Mouse (Mus musculus): ENCODE data around the gene Esrrg.

Esrrg gene

DNA sequence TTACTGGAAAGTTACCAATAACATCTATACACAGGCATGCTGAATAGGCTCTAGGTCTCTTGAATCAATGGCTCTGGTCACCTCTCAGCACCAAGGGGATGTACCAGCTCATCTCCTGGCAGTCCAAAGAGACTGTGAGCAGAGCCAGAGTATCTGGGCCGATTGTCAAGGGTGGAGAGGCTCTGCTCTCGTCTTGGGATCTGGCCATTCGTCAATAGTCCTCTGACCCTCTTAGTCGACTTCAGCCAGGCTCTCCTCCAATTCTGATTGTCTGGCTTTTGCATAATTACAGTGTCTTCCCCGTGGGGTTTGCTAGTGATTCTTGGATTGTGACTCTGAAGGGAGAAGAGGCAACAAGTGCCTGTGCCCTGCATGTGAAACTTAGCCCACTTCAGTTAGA lies 41.3 kb downstream of the Esrrg start:
- peak; percentile 42 for DNase-seq (ENCODE audit: low read depth, low spot score)

DNA sequence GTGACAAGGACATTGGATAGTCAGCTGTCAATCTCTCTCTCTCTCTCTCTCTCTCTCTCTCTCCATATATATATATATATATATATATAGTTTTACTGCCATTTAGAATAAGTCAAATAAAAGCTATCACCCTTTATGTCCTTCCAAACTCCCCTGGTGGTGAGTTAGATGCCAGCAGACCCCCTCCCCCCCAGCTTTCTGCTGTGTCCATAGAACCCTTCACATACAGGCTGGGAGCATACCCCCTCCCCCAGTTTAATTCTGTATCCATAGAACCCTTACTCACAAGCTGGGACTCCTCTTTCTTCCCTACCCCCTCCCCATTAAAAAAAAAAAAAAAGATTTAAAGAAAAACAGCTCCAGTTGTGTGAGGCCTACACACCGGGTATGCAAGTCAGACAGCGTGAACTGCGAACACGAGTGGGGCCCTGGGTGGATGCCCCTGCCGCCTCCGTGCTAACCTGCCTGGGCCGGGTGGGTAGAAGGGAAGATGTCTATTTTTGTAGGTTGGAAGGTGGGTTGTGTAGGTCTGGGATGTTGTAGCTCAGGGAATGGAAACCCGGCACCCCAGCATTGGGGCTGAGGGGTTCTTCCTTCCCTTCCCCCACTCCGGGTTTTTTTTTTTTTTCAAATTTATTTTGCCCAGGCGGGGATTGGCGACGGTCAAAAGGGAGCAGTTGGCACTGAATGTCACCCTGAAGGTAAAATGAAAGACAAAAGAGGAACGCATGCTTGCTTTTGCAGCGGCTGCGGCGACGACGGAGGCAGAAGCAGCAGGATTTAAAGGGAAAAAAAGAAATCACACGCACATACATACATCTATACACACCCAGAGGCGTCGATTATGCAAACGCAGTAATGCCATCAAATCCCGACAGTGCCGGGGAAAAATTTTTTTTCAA lies 42.4 kb downstream of the Esrrg start:
- no peak for DNase-seq (ENCODE audit: low read depth, low spot score)

DNA sequence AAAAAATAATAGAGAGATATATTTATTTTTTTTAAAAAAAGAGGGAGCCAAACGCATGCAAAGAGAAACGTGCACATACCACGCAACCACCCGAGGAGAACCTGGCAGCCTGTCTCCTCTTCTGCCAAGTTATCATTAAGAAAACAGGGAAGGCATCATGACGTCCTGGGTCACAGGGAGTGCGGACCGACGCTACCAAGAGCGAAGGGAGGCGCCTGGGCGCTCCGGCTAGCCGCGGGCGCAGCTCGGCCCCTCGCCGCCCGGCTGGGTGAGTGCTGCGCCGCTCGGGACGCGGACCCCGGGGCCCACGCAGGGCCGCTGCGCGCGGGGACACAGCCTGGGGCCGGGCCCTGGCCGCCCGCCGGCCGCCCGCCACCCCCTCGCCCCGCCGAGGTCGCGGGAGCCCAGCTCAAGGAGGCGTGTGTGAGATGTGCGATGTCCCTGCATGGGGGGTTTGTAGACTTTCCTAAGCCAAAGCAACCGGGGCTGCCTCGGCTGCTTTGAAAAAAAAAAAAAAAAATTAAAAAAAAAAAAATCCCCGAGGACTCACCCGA lies 43.2 kb downstream of the Esrrg start:
- no peak for DNase-seq (ENCODE audit: low read depth, low spot score)

DNA sequence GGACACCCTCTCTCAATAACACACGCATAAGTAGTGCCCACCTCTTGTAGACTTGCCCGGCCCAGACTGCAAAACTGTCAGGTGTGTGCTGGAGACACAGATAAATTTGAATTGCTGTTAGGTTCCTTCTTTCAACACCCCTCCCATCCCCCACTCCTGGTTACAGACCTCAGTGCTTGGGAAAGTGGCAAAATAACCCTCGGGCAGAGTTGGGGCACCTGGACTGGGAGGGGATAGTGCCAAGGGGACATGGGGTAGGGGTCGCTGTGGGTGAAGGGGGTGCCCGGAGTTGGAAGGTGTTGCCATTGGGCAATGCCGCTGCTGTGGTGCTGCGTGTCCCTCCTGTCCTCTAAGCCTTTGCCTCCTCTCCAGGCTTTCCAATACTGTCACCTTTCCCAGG lies 43.9 kb downstream of the Esrrg start:
- no peak for DNase-seq (ENCODE audit: low read depth, low spot score)

DNA sequence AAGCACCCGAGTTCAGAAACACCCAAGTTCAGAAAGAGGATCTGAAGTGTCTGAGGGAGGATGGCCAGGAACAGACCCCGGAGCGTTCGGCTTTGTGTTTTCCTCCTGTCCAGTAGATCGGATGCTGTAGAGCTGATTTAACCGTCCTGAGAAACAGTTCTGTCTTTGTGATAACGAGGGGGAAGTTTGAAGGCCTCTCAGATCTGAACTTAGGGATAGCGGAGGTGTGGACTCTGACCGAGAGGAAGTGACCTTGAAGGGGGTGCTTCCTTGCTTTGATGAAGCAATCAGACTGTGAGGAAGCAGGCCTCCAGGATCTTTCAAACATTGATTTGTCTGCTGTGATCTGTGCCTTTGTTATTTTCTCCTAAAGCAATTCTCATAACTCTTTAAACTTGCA lies 44.8 kb downstream of the Esrrg start:
- no peak for DNase-seq (ENCODE audit: low read depth, low spot score)

DNA sequence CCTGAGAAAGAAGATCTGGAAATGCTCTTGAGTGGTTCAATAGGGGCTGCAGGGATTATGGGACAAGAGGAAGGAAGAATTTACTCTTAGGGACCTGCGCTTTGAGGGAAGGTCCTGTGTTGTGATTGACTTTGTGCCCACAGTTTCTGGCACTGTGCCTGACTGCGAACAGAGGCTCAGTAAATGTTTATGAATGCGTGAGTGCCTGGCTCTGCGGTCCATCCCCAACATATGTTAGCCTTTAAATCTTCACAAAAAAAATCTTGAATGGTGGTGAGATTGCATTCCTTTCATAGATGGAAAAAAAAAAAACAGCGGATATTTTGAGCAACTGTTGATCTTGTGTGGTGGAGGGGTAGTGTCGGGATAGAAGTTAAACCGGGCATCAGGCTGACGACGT lies 52.4 kb downstream of the Esrrg start:
- no peak for DNase-seq (ENCODE audit: low read depth, low spot score)

DNA sequence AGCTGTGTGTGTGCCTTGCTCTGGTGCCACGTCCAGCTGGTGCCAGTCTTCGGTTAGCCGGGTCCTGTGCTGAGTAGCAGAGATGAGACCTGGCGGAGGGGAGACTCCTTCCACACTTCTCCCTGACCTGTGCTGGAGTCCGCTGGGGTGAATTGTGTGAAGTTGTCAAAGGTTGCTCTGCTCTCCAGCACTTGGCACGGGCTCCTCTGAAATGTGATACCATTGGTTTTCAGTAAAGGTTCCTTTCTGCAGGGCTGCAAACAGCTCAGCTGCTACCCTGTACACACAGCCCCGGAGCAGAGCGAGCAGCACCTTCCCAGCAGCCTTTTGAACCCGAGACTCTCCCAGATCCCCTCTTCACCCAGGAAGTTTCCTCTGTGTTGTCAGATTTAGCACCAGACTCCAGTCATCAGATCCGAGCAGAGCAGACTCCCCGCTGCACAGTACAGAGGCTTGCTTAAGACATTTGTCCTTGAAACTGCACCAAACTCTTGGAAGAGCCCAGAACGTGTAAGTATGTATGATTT lies 53.6 kb downstream of the Esrrg start:
- DNase-seq (ENCODE audit: low read depth, low spot score) = no peak

DNA sequence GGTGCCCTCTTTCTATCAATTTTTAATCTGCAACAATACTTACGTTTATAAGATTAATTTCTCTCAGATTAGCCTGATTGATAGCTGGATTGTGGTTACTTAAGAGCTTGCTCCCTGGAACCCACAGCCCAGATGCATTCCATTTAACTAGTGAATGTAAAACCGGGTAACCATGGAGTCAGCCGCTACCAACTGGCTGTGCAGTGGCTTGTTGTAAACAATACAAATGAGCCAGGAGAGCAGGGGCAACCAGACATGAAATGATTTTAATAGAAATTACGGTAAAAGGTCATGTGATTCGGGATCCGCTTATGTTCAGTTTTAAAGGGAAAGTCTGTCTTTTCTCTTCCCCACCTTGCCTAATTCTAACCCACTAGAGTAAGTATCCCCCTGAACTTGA lies 54.8 kb downstream of the Esrrg start:
- no peak for DNase-seq (ENCODE audit: low read depth, low spot score)

DNA sequence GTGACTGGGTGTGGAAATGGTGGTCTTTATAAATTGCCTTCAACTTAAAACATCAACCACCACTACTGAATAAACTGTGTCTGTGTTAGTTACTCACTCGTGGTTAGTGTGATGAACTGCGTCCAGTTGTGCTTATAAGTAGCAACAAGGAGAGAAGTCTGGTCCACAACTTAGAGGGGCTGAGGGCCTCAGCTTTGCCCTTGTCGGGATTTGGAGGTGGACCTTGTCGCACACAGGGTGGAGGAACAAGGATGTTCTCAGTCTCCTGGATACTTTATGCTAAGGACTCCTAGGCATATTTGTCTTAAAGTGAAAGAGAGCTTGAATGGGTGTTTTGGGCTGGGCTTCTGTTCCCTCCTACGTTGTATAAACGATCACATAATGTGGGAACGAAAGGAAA lies 55.7 kb downstream of the Esrrg start:
- no peak for DNase-seq (ENCODE audit: low read depth, low spot score)

DNA sequence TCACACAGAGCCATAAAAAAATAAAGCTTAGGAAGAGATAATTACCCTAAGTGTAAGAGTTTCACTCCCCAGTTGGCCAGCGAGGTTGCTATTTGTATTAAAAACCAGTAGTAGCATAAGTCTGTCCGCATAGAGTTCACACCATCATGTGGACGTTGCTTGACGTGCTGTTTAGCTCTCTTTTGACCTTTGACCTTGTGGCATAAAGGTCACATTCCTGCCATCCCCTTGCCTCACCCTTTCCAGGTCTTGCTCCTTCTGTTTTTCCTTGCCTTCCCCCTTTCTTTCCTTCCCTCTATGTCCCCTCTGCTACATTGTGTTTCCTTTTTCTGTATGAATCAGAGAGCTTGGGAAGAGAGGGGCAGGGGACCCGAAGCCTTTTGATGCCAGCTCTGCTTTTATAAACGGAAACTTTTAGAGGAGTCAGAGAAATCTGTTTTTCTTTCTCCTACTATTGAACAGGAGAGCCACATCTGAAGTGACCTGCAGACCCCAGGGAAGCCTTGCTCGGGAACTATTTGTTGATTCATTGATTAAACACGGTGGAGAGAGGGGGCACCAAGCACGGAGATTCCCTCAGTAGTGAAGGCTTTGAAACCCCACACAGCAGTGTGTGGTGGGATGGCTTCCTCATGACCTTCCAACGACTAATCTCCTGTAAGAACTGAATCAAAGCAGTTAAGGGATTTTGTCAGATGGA lies 57.5 kb downstream of the Esrrg start:
- no peak for DNase-seq (ENCODE audit: low read depth, low spot score)

DNA sequence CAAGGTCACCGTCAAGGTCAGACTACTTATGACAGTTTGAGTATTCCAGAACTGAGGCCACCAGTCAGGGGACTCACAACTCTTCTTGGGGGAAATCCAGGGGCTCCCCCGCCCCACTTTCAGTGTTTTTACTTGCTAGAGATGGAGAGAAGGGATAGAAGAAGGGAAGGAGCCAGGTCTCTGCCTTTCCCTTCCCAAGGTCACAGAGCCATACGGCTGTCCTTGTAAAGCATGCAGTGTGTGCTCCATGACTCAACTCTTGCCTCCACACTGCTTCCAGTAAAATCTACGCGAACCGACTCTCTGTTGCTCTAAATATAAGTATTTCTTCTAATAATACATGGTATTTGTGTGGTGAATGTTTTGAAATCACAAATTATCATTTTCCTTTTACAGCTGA lies 61.2 kb downstream of the Esrrg start:
- no peak for DNase-seq (ENCODE audit: low read depth, low spot score)

DNA sequence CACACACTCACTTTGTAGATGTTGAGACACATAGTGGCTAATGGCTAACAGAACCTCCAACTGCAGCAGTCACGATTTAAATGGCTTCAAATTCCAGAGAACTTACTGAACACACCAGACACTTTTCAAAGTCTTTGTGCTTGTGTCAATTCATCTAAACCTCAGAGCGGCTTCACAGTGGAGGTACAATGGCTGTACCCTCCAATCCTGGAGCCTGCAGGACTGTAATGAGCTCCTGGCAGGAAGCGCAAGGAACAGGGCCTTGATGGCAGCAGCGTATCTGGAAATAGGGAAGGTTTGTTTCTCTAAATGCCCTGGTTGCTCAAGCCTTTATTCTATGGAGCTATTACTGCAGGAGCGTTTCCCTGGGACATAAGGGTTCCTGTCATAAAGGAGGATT lies 63.9 kb downstream of the Esrrg start:
- DNase-seq (ENCODE audit: low read depth, low spot score) = no peak

DNA sequence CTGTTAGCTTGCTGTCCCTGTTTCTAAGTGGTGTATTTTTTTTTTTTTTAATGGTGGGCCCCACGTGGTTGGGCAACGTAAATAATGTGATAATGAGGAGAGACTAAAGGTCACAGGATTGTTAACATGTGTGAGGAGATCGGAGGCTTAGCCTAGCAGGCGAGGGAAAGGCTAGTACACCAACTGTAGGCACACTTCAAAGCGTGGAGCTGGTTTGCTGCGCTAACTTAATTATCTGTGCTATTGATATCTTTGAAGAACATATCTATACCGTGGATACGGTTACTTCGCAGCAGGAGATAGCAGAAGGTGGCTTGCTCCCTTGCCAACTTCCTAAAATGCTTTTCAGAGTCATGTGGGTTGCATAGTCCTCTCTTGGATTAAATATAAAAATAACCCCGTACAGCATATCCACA lies 66.2 kb downstream of the Esrrg start:
- DNase-seq (ENCODE audit: low read depth, low spot score) = no peak

DNA sequence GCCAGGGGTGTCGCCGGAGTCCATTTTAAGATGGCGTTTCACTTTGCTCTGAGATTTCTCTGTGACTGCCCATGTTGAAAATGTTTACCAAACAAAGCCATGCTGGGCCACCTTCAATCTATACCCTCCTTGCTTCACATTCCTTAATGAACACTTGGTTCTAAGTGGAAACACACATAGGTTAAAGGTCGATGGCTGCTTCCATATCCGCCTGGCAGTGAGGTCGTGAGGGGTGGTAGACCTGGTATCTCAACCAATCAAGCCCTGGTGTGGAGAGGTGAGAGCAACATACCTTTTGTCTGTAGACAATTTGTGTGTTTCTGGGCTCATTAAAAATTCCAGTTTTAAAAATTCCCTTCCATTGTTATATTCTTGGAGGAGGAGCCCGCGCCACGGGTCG lies 68.0 kb downstream of the Esrrg start:
- no peak for DNase-seq (ENCODE audit: low read depth, low spot score)

DNA sequence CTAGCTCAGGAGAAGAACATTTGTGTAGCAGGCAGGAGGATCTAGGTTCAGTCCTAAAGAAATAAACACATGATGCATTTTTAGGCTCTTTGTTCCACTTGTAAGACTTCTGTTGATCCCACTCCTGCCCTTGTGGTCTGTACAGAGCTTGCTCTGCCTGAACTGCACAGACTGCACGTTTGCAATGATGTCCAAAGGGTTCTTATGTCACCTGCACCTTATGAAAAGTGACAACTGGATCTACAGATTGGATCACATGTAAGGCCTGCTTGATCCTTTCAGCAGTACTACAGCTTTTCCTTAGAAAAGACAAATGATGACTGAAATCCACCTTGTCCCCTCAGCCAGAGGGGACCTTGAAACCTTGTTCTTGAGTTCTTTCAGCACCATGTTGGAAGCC lies 70.7 kb downstream of the Esrrg start:
- no peak for DNase-seq (ENCODE audit: low read depth, low spot score)

DNA sequence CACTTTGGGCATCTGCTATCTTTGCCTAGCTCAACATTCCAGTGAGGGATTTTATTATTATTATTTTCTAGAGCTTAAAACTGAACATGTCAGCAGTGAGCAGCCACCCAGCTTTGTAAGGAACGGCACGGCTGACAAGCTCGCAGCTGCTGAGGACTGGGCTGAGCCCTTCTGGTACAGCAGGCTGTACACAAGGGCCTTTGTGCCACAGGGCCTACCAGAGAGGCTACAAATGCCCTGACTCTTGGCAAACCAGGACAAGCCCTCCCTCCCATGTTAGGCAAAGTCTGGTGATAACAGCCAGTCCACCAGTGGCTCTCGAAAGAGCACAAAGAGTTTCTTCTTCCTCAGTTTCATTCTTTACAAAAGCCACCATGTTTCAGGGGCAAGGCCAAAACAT lies 75.9 kb downstream of the Esrrg start:
- no peak for DNase-seq (ENCODE audit: low read depth, low spot score)

DNA sequence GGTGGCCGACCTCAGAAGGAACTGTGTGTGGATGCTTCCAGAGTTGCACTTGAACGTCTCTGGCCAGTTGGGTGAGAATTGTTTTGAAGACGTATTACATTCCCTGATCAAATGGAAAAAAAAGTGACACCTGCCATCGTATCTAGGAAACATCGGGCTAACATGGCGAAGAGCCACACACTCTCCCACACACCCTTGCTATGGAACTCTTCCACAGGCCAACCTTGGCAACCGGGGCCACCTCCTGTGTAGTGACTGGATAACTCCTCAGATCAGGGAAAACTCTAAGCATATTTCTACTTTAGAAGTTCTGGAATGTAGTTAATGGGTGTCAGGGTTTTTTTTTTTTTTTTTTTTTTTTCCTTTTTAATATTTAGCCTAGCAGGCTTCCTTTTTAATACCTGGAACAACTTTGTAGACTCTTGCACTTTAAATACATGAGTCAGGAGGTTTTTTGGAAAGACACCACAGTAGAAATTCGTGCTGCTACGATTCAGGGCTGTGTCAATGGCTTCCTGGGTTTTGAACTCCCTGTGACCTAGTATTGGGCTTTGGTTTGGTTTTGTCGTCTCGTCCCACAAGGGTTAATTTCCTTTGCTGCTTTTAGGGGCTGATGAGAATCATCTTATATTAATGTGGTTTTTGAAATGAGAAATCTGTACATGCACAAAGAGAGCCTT lies 83.4 kb downstream of the Esrrg start:
- DNase-seq (ENCODE audit: low read depth, low spot score) = peak; percentile 22

DNA sequence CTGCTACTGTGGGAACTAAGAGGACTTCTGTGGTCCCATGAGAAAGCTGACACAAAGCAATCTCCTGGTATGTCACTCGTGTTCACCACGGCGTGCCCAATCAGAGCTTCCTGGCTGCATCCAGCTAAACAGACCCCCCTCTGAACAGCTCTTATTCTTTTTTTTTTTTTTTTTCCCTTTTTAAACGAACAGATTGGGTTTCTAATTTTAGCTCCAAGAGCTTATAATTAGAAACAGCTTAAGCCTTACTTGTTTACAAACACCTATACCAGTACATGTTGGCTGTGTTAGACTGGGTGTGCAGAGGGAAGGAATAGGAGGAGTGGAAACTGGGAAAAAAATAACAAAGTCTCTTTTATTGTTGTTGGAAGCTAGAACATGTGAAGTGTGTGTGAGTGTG lies 86.3 kb downstream of the Esrrg start:
- DNase-seq (ENCODE audit: low read depth, low spot score) = no peak

DNA sequence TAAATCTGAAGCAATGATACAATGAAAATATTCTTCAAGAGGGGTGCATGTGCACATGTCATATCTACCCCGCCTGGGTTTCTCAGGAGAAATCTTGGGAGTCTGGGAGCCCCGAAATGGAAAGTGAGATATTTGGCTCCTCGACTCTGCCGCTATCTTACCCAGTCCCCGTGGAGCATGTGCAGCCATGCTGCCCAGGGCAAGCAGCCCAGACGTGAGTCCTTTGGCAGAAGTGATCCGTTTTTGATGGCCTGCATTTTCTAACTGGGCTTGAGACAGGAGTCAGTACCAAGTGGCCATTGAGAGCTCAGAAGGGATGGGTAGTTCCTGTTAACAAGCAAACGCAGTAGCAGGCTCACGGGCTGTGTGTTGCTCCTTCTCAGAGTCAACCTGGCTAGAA lies 89.6 kb downstream of the Esrrg start:
- DNase-seq (ENCODE audit: low read depth, low spot score) = no peak

DNA sequence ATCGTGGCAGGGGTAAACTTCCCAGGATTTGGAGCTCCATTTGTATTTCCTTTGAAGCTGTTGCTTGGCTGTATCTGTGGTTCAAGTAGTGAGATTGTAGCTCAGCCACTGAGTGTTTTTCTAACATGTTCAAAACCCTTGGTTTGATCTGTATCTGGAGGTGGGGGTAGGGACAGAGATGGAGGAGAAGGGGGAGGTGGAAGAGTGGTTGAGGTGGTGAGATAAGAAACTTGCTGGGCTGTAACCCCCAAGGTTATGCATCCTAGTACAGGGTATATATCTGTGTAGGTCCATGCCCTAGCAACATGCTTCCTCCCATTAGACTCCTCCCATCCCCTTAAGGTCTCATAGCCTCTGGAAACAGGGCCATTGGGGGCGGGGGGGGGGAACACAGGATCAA lies 92.4 kb downstream of the Esrrg start:
- DNase-seq (ENCODE audit: low read depth, low spot score) = no peak

DNA sequence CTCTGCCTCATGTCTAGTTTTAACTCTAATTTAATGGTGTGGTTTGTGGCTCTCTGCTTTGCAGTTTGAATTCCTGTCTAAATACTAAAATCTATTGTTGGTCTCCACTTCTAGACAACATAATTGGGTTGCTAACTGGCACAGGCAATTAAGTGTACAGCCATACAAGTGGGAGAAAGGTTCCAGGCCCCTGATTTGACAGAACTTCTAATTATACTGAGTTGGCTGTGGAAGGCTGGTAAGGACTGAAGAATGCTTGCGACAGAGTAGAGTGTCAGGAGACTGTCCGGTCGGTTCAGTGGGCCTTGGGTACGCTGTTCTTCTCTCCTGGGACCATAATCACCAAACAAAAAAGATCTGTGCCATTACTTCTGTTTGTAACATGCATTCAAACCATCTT lies 96.3 kb downstream of the Esrrg start:
- DNase-seq (ENCODE audit: low read depth, low spot score) = no peak

DNA sequence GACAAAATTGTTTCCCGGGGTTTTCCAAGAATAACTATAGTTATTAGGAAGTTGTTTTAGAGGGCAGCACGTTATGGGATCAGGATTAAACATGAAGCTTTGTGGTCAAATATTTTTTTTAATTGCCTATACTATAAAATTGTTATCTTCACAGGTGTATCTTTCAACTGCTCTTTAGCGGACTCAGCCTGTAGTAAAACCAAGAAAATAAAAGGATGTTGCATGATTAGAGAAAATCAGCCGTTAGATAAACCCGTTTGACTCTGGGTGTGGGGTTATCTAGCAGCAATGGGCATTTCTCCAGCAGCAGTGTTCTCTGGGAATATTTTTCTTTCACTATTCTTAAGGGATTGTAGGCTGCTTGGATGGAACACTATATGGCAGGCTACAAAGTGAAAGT lies 96.8 kb downstream of the Esrrg start:
- no peak for DNase-seq (ENCODE audit: low read depth, low spot score)

Measured in skeletal muscle tissue, adult 2 months (tissue).